Mouse (Mus musculus): Measurements from ENCODE around the gene Olfr488.
"Not testable (repeated sequence)": the region's sequence is repeated elsewhere in the genome, so short reads cannot be mapped to it uniquely, and the experiment has no call there.

Gene Olfr488

GRCm38 (mm10) chr7:108258247-108258646 lies at the start of gene Olfr488:
TSS of gene Olfr488 (minus strand) at chr7:108258347.
- no peak for DNase-seq

GRCm38 (mm10) chr7:108288834-108289233 lies 30.7 kb upstream of the Olfr488 start, which contains the start of gene Olfr490:
TSS of gene Olfr490 (minus strand) at chr7:108288934.
- no peak for DNase-seq

GRCm38 (mm10) chr7:108233551-108233950 lies 24.6 kb downstream of the Olfr488 start:
- no peak for DNase-seq

GRCm38 (mm10) chr7:108214536-108214935 lies 43.6 kb downstream of the Olfr488 start, which contains the start of gene Olfr487:
TSS of gene Olfr487 (minus strand) at chr7:108214636.
- DNase-seq, result not testable (repeated sequence)

Data from thymus, postnatal 4 days (tissue).